Mouse (Mus musculus) adrenal gland, postnatal 4 days (tissue): ENCODE data around the gene Mgmt. TPM values are rescaled to one million over a fixed set of nuclear protein-coding genes. Genes with fewer than 3 reads are reported as not detected.

Source experiments
- DNase-seq, 2 experiments: peaks; one replicate each; pipeline ENCODE4 v3.0.0; 2021 to 2022; ENCODE audit warnings: low spot score in 2 of 2, mixed read lengths in 2 of 2
- total RNA-seq, 2 experiments: library from RNA; stranded (reverse); gene quantifications; 2 replicates each; pipeline ENCODE4 v1.2.3; 2021

Mgmt gene
- total RNA-seq, 2 experiments from 2014 or later: 8.2 to 8.5 TPM

- DNase-seq: no peak
Observed at GRCm38 (mm10) chr7:137095702-137096101, 201.3 kb downstream of the Mgmt start.

GRCm38 (mm10) chr7:137099766-137100165 is 205.4 kb downstream of the Mgmt start:
- no peak for DNase-seq

GRCm38 (mm10) chr7:137102606-137103195 is 208.3 kb downstream of the Mgmt start:
- no peak for DNase-seq

GRCm38 (mm10) chr7:137112101-137112500 is 217.7 kb downstream of the Mgmt start:
- DNase-seq: no peak

GRCm38 (mm10) chr7:137116246-137116645 is 221.8 kb downstream of the Mgmt start:
- no peak for DNase-seq

GRCm38 (mm10) chr7:137121243-137121858 is 226.9 kb downstream of the Mgmt start:
- DNase-seq: no peak

GRCm38 (mm10) chr7:137128726-137129125 is 234.3 kb downstream of the Mgmt start:
- DNase-seq: no peak

GRCm38 (mm10) chr7:137130211-137130610 is 235.8 kb downstream of the Mgmt start:
- no peak for DNase-seq

GRCm38 (mm10) chr7:137131957-137132356 is 237.5 kb downstream of the Mgmt start:
- no peak for DNase-seq

- no peak for DNase-seq
Observed at GRCm38 (mm10) chr7:137138101-137138500, 243.7 kb downstream of the Mgmt start.

GRCm38 (mm10) chr7:137140321-137140720 is 245.9 kb downstream of the Mgmt start:
- DNase-seq: no peak

GRCm38 (mm10) chr7:137141386-137141785 is 247.0 kb downstream of the Mgmt start:
- no peak for DNase-seq

- no peak for DNase-seq
Observed at GRCm38 (mm10) chr7:137147101-137147500, 252.7 kb downstream of the Mgmt start.

- DNase-seq: no peak
Observed at GRCm38 (mm10) chr7:137151854-137152253, 257.4 kb downstream of the Mgmt start.

GRCm38 (mm10) chr7:137154623-137155022 is 260.2 kb downstream of the Mgmt start:
- DNase-seq: no peak

GRCm38 (mm10) chr7:137159086-137159485 is 264.7 kb downstream of the Mgmt start:
- DNase-seq: no peak

- no peak for DNase-seq
Observed at GRCm38 (mm10) chr7:137172278-137172677, 277.9 kb downstream of the Mgmt start.
